In the genomic region with DNA sequence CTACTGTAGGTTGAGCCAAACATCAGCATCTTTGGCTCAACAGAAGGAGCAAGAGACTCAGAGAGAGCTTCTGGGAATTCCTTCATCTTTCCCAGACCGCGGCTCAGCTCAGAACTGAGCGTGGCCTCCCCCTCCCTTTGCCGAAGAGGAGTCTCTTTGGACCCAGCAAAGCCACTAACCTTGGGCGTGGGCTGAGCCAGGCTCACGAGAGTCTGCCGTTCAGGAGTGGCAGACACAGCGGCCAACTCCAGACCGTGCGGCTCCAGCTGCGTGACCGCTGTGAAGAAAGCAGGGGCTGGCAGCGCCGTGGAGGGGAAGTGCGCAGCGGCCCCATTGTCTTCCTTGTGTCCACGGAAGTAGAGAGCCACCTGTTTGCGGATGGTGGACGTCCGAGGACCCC, we compare ENCODE assay signal across 16 mouse cellular contexts. TPM values are rescaled to one million over a fixed set of nuclear protein-coding genes. Genes with fewer than 3 reads are reported as not detected.
DNase-seq lines count a peak whose midpoint lies in the region; ATAC-seq and TF ChIP-seq lines count a peak whose summit lies in the region.
"Had no signal": no experiment of that assay in that cellular context is flagged by ENCODE, and none has a peak within 500 bp of the region (broad histone marks: within the 10 kb centered on the region; RNA-seq: fewer than 3 reads in every experiment).

No protein-coding gene starts in this region.

- WGBS in heart, embryonic 10.5 days, result 2% methylated on average over 20 of the region's 20 CpGs
- WGBS in forebrain, embryonic 15.5 days, result 9% methylated on average over 20 of the region's 20 CpGs
- 3% methylated on average over 20 of the region's 20 CpGs for WGBS in midbrain, embryonic 10.5 days

- peak overlapping the region; percentile 59 for H3K4me2 ChIP-seq in forebrain, embryonic 15.5 days (replicated peaks)

- peaks cover 99% of the 10 kb centered on the region for H3K27me3 ChIP-seq in heart, embryonic 10.5 days (ENCODE audit: insufficient read depth, poor library complexity, severe bottlenecking)
- peaks cover 11% of the 10 kb centered on the region for H3K27me3 ChIP-seq in ES-Bruce4 (ENCODE audit: control insufficient read depth, insufficient read depth, low read length, poor library complexity, severe bottlenecking)
- no peaks in the 10 kb centered on the region for H3K27me3 ChIP-seq in forebrain, embryonic 15.5 days
- peaks cover 100% of the 10 kb centered on the region for H3K27me3 ChIP-seq in midbrain, embryonic 10.5 days (ENCODE audit: low read depth, poor library complexity, severe bottlenecking)

- ATAC-seq in forebrain, embryonic 15.5 days (replicated peaks), result no peak; the same call in 1 of the 2 replicates

- DNase-seq in heart, embryonic 10.5 days (ENCODE audit: low spot score), result no peak
- no peak for DNase-seq in heart, adult 9 months (ENCODE audit: low spot score in 2 of 2)
- no peak for DNase-seq in midbrain, embryonic 10.5 days (ENCODE audit: low spot score)
- DNase-seq in adrenal gland, postnatal 25 days, result no peak
- no peak for DNase-seq in urinary bladder, adult 18-20 months (ENCODE audit: low spot score in 2 of 2)
- no peak for DNase-seq in adrenal gland, adult 18-20 months (ENCODE audit: low spot score in 2 of 2)
- DNase-seq: cerebellum, adult 8-10 months; liver had no signal

- no peak for TF ChIP-seq POLR2A in ES-Bruce4 (IDR thresholded peaks at IDR 0.05; ENCODE audit: insufficient read depth, low read length)

- H3K4me1 ChIP-seq in heart, embryonic 10.5 days, result peaks cover 5% of the 10 kb centered on the region; the same call in 1 of the 2 replicates
- no peaks in the 10 kb centered on the region for H3K4me1 ChIP-seq in ES-Bruce4 (ENCODE audit: control insufficient read depth, insufficient read depth, low read length)
- H3K4me1 ChIP-seq in forebrain, embryonic 15.5 days, result peaks cover 39% of the 10 kb centered on the region
- H3K4me1 ChIP-seq in midbrain, embryonic 10.5 days, result peaks cover 34% of the 10 kb centered on the region

- TF ChIP-seq CTCF in ES-Bruce4 (IDR thresholded peaks at IDR 0.05; ENCODE audit: low read depth, low read length), result no peak

- no peak overlapping the region for H3K9ac ChIP-seq in ES-Bruce4 (ENCODE audit: low read depth, poor library complexity, severe bottlenecking)
- peak overlapping the region; percentile 3; the same call in 1 of the 2 replicates for H3K9ac ChIP-seq in forebrain, embryonic 15.5 days (replicated peaks)

- no peaks in the 10 kb centered on the region for H3K36me3 ChIP-seq in heart, embryonic 10.5 days
- no peaks in the 10 kb centered on the region for H3K36me3 ChIP-seq in ES-Bruce4 (ENCODE audit: control insufficient read depth, insufficient read depth, low read length, poor library complexity, severe bottlenecking)
- peaks cover 3% of the 10 kb centered on the region; the same call in 1 of the 2 replicates for H3K36me3 ChIP-seq in forebrain, embryonic 15.5 days
- peaks cover 30% of the 10 kb centered on the region for H3K36me3 ChIP-seq in midbrain, embryonic 10.5 days

- no peak for TF ChIP-seq EP300 in ES-Bruce4 (IDR thresholded peaks at IDR 0.05; ENCODE audit: insufficient read depth, low read depth, low read length)

- no peaks in the 10 kb centered on the region for H3K9me3 ChIP-seq in heart, embryonic 10.5 days
- no peaks in the 10 kb centered on the region for H3K9me3 ChIP-seq in ES-Bruce4 (replicated peaks; ENCODE audit: control insufficient read depth, insufficient read depth, low read length, poor library complexity, severe bottlenecking)
- H3K9me3 ChIP-seq in forebrain, embryonic 15.5 days, result no peaks in the 10 kb centered on the region
- no peaks in the 10 kb centered on the region for H3K9me3 ChIP-seq in midbrain, embryonic 10.5 days (replicated peaks)

- no peak overlapping the region for H3K27ac ChIP-seq in heart, embryonic 10.5 days
- no peak overlapping the region for H3K27ac ChIP-seq in ES-Bruce4 (ENCODE audit: insufficient read depth, low read length)
- H3K27ac ChIP-seq in forebrain, embryonic 15.5 days (replicated peaks), result no peak overlapping the region
- H3K27ac ChIP-seq in midbrain, embryonic 10.5 days (replicated peaks), result no peak overlapping the region
- H3K27ac ChIP-seq: macrophage had no signal

- peak overlapping the region; percentile 18 for H3K4me3 ChIP-seq in heart, embryonic 10.5 days
- peak overlapping the region; percentile 38 for H3K4me3 ChIP-seq in ES-Bruce4 (ENCODE audit: low read depth, low read length)
- peak overlapping the region; percentile 37 for H3K4me3 ChIP-seq in forebrain, embryonic 15.5 days
- H3K4me3 ChIP-seq in midbrain, embryonic 10.5 days, result peak overlapping the region; percentile 27
- H3K4me3 ChIP-seq: erythroblast, embryonic 14.5 days had no signal

RNA-seq across cellular contexts. Expression of gene Nr2e1, which starts 10.9 kb away (rescaled TPM):
- not detected in 2 replicates for polyA plus RNA-seq in heart, embryonic 10.5 days (2016; fragmentation: Nextera tagmentation; extraction: Ambion mirVana)
- polyA plus RNA-seq in ES-Bruce4 (2011; ENCODE audit: insufficient read depth, insufficient read length, low read depth, missing spikeins), result not detected in 2 replicates
- polyA plus RNA-seq in forebrain, embryonic 15.5 days (2015; fragmentation: Nextera tagmentation; extraction: Ambion mirVana), result 35.4 and 40.5 TPM in 2 replicates
- 25.3 and 26.3 TPM in 2 replicates for polyA plus RNA-seq in midbrain, embryonic 10.5 days (2016; fragmentation: Nextera tagmentation; extraction: Ambion mirVana)
- not detected in 2 replicates for total RNA-seq in adrenal gland, postnatal 25 days (2021)
- total RNA-seq in adrenal gland, adult 18-20 months (2021), result not detected
- total RNA-seq: adrenal gland, postnatal 4 days had no signal
- polyA plus RNA-seq: erythroblast, embryonic 14.5 days; heart, postnatal 0 days; large intestine, adult 2 months; macrophage; stomach, embryonic 14.5 days had no signal

RNA-seq across cellular contexts. Expression of gene Ostm1, which starts 11.1 kb away (rescaled TPM):
- 21.1 and 31.6 TPM in 2 replicates for polyA plus RNA-seq in heart, embryonic 10.5 days (2016; fragmentation: Nextera tagmentation; extraction: Ambion mirVana)
- 14.2 and 18.6 TPM in 2 replicates for polyA plus RNA-seq in ES-Bruce4 (2011; ENCODE audit: insufficient read depth, insufficient read length, low read depth, missing spikeins)
- polyA plus RNA-seq in forebrain, embryonic 15.5 days (2015; fragmentation: Nextera tagmentation; extraction: Ambion mirVana), result 50.8 and 51.5 TPM in 2 replicates
- 22.8 and 26.7 TPM in 2 replicates for polyA plus RNA-seq in midbrain, embryonic 10.5 days (2016; fragmentation: Nextera tagmentation; extraction: Ambion mirVana)
- 27.4 TPM in 2 replicates for total RNA-seq in adrenal gland, postnatal 25 days (2021)
- total RNA-seq in adrenal gland, adult 18-20 months (2021), result 10 to 100 TPM; 23.4 to 25.8 TPM

Comparison
In these comparisons a context has a peak if more than half of its experiments do, and no peak if none do; other contexts are left out.
1. RNA of gene Nr2e1, which starts 10.9 kb away (polyA plus RNA-seq): 35.4 to 40.5 TPM in forebrain, embryonic 15.5 days and 25.3 to 26.3 TPM in midbrain, embryonic 10.5 days; not detected in heart, embryonic 10.5 days and not detected in ES-Bruce4; every median in the first group is over 10 times any median in the second.
2. Peak in every context shown above with its lines, with median percentiles within 50 percentile points of each other: H3K4me3 ChIP-seq.